Mouse (Mus musculus): ENCODE measurements around the gene Mrpl22. TPM values are rescaled to one million over a fixed set of nuclear protein-coding genes. Genes with fewer than 3 reads are reported as not detected.
"Not testable (repeated sequence)": the region's sequence is repeated elsewhere in the genome, so short reads cannot be mapped to it uniquely, and the experiment has no call there.

Mrpl22 gene
- total RNA-seq, 2 experiments from 2014 or later = 56.9 to 69.4 TPM

- DNase-seq (ENCODE audit: low spot score in 2 of 2) = peak; percentile 69 to 75
Measured at GRCm38 (mm10) chr11:58179563-58179962, 8.1 kb downstream of the Mrpl22 start.

GRCm38 (mm10) chr11:58179986-58180385 is 8.5 kb downstream of the Mrpl22 start:
- DNase-seq (ENCODE audit: low spot score in 2 of 2) = not testable (repeated sequence)

- no peak for DNase-seq (ENCODE audit: low spot score in 2 of 2)
Measured at GRCm38 (mm10) chr11:58180756-58181155, 9.3 kb downstream of the Mrpl22 start.

GRCm38 (mm10) chr11:58183579-58183978 is 12.1 kb downstream of the Mrpl22 start:
- no peak for DNase-seq (ENCODE audit: low spot score in 2 of 2)

- no peak for DNase-seq (ENCODE audit: low spot score in 2 of 2)
Measured at GRCm38 (mm10) chr11:58189675-58190074, 18.2 kb downstream of the Mrpl22 start.

GRCm38 (mm10) chr11:58193326-58193725 is 21.9 kb downstream of the Mrpl22 start:
- no peak for DNase-seq (ENCODE audit: low spot score in 2 of 2)

GRCm38 (mm10) chr11:58193860-58194520 is 22.5 kb downstream of the Mrpl22 start:
- DNase-seq (ENCODE audit: low spot score in 2 of 2) = no peak

GRCm38 (mm10) chr11:58198663-58199062 is 27.2 kb downstream of the Mrpl22 start:
- no peak for DNase-seq (ENCODE audit: low spot score in 2 of 2)

GRCm38 (mm10) chr11:58199229-58200037 is 28.0 kb downstream of the Mrpl22 start, which contains the start of the genes Igtp and Irgm2:
Igtp (plus strand) TSS chr11:58199556.
Irgm2 (plus strand) TSS chr11:58199618.
- peak; percentile 77 to 80 for DNase-seq (ENCODE audit: low spot score in 2 of 2)

GRCm38 (mm10) chr11:58200226-58200625 is 28.8 kb downstream of the Mrpl22 start:
- DNase-seq (ENCODE audit: low spot score in 2 of 2) = no peak

- no peak for DNase-seq (ENCODE audit: low spot score in 2 of 2)
Measured at GRCm38 (mm10) chr11:58201052-58201451, 29.6 kb downstream of the Mrpl22 start.

GRCm38 (mm10) chr11:58210321-58210886 is 38.9 kb downstream of the Mrpl22 start:
- no peak for DNase-seq (ENCODE audit: low spot score in 2 of 2)

GRCm38 (mm10) chr11:58211062-58211681 is 39.7 kb downstream of the Mrpl22 start:
- no peak for DNase-seq (ENCODE audit: low spot score in 2 of 2)

- no peak for DNase-seq (ENCODE audit: low spot score in 2 of 2)
Measured at GRCm38 (mm10) chr11:58211682-58212067, 40.2 kb downstream of the Mrpl22 start.

GRCm38 (mm10) chr11:58213673-58214342 is 42.3 kb downstream of the Mrpl22 start:
- no peak for DNase-seq (ENCODE audit: low spot score in 2 of 2)

- peak; percentile 81 to 85 for DNase-seq (ENCODE audit: low spot score in 2 of 2)
Measured at GRCm38 (mm10) chr11:58214391-58215048, 43.1 kb downstream of the Mrpl22 start.

- DNase-seq (ENCODE audit: low spot score in 2 of 2) = not testable (repeated sequence)
Measured at GRCm38 (mm10) chr11:58215049-58215430, 43.6 kb downstream of the Mrpl22 start.

- DNase-seq (ENCODE audit: low spot score in 2 of 2) = no peak
Measured at GRCm38 (mm10) chr11:58215814-58216213, 44.4 kb downstream of the Mrpl22 start.

GRCm38 (mm10) chr11:58216823-58217222 is 45.4 kb downstream of the Mrpl22 start:
- DNase-seq (ENCODE audit: low spot score in 2 of 2) = no peak

- no peak for DNase-seq (ENCODE audit: low spot score in 2 of 2)
Measured at GRCm38 (mm10) chr11:58223751-58224150, 52.3 kb downstream of the Mrpl22 start.
